Mouse (Mus musculus): ENCODE measurements at regions not wholly inside any gene's neighbourhood (a gene's known extent, or its start where the extent isn't known, plus 50 kb on each side); places are given as distances from the start of the nearest gene placed in this dataset.

GRCm38 (mm10) chr9:69667064-69667533 is 93.6 kb downstream of the Foxb1 start:
- no peak for DNase-seq (ENCODE audit: low spot score in 2 of 2)
- intact Hi-C loops (cut with DNase I) = no loop called here

- intact Hi-C loops (cut with DNase I) = no loop called here
- no peak for DNase-seq (ENCODE audit: low spot score in 2 of 2)
These were observed 96.5 kb downstream of the Foxb1 start for GRCm38 (mm10) chr9:69664201-69664600.

- no peak for DNase-seq (ENCODE audit: low spot score in 2 of 2)
- intact Hi-C loops (cut with DNase I) = no loop called here
These were observed 98.3 kb downstream of the Foxb1 start for GRCm38 (mm10) chr9:69662394-69662793.

- DNase-seq (ENCODE audit: low spot score in 2 of 2) = no peak
- intact Hi-C loops (cut with DNase I) = no loop called here
These were observed 102.5 kb downstream of the Foxb1 start for GRCm38 (mm10) chr9:69658276-69658675.

GRCm38 (mm10) chr9:69656053-69656452 is 104.7 kb downstream of the Foxb1 start:
- intact Hi-C loops (cut with DNase I) = no loop called here
- no peak for DNase-seq (ENCODE audit: low spot score in 2 of 2)

- intact Hi-C loops (cut with DNase I) = no loop called here
These were observed 108.6 kb downstream of the Foxb1 start for GRCm38 (mm10) chr9:69652106-69652505.

GRCm38 (mm10) chr9:69651608-69652007 is 109.1 kb downstream of the Foxb1 start:
- no peak for DNase-seq (ENCODE audit: low spot score in 2 of 2)
- intact Hi-C loops (cut with DNase I) = no loop called here

More at GRCm38 (mm10) chr9:69652106-69652505, 108.6 kb downstream of the Foxb1 start:
- DNase-seq (ENCODE audit: low spot score in 2 of 2) = no peak

GRCm38 (mm10) chr9:69642591-69642990 is 118.1 kb downstream of the Foxb1 start:
- DNase-seq (ENCODE audit: low spot score in 2 of 2) = no peak
- intact Hi-C loops (cut with DNase I) = no loop called here

- peak; percentile 24 to 25 for DNase-seq (ENCODE audit: low spot score in 2 of 2)
- intact Hi-C loops (cut with DNase I) = loop anchor here (5.0 kb wide), 2 partner anchors 116 to 364 kb away; partner anchors contain the start of gene Bnip2
These were observed 137.4 kb downstream of the Foxb1 start for GRCm38 (mm10) chr9:69623312-69623711.

- intact Hi-C loops (cut with DNase I) = loop anchor here (5.0 kb wide), 2 partner anchors 114 to 366 kb away; partner anchors contain the start of gene Bnip2
- no peak for DNase-seq (ENCODE audit: low spot score in 2 of 2)
These were observed 139.7 kb downstream of the Foxb1 start for GRCm38 (mm10) chr9:69621006-69621405.

- DNase-seq (ENCODE audit: low spot score in 2 of 2) = no peak
- intact Hi-C loops (cut with DNase I) = no loop called here
These were observed 143.4 kb downstream of the Foxb1 start for GRCm38 (mm10) chr9:69617328-69617727.

GRCm38 (mm10) chr9:69597472-69597871 is 144.1 kb downstream of the Anxa2 start:
- intact Hi-C loops (cut with DNase I) = no loop called here

GRCm38 (mm10) chr9:69592329-69593062 is 139.1 kb downstream of the Anxa2 start:
- intact Hi-C loops (cut with DNase I) = no loop called here
- no peak for DNase-seq (ENCODE audit: low spot score in 2 of 2)

More at GRCm38 (mm10) chr9:69597472-69597871, 144.1 kb downstream of the Anxa2 start:
- no peak for DNase-seq (ENCODE audit: low spot score in 2 of 2)

GRCm38 (mm10) chr9:69588846-69589245 is 135.4 kb downstream of the Anxa2 start:
- no peak for DNase-seq (ENCODE audit: low spot score in 2 of 2)
- intact Hi-C loops (cut with DNase I) = no loop called here

- intact Hi-C loops (cut with DNase I) = no loop called here
- DNase-seq (ENCODE audit: low spot score in 2 of 2) = no peak
These were observed 133.7 kb downstream of the Anxa2 start for GRCm38 (mm10) chr9:69587096-69587495.

- no peak for DNase-seq (ENCODE audit: low spot score in 2 of 2)
- intact Hi-C loops (cut with DNase I) = no loop called here
These were observed 127.8 kb downstream of the Anxa2 start for GRCm38 (mm10) chr9:69581236-69581635.

- intact Hi-C loops (cut with DNase I) = no loop called here
- DNase-seq (ENCODE audit: low spot score in 2 of 2) = no peak
These were observed 124.4 kb downstream of the Anxa2 start for GRCm38 (mm10) chr9:69577661-69578405.

- DNase-seq (ENCODE audit: low spot score in 2 of 2) = no peak
- intact Hi-C loops (cut with DNase I) = no loop called here
These were observed 122.0 kb downstream of the Anxa2 start for GRCm38 (mm10) chr9:69575386-69575785.

GRCm38 (mm10) chr9:69568631-69569230 is 115.3 kb downstream of the Anxa2 start:
- intact Hi-C loops (cut with DNase I) = no loop called here
- DNase-seq (ENCODE audit: low spot score in 2 of 2) = peak; percentile 6 to 12

GRCm38 (mm10) chr9:69568222-69568621 is 114.8 kb downstream of the Anxa2 start:
- intact Hi-C loops (cut with DNase I) = no loop called here
- DNase-seq (ENCODE audit: low spot score in 2 of 2) = no peak

All from left cerebral cortex, postnatal 36 days (tissue).